Mouse (Mus musculus): ENCODE data around the gene Plod1.

GRCm38 (mm10) chr4:147868450-147869031, 68.0 kb downstream of the Plod1 start, which contains the start of the genes Miip and Fv1:
- no peak for TF ChIP-seq CTCF (IDR thresholded peaks at IDR 0.05; ENCODE audit: control insufficient read depth, insufficient read depth, insufficient replicate concordance, low read depth, low read length)
- peak; percentile 75 for TF ChIP-seq POLR2A (IDR thresholded peaks at IDR 0.05; ENCODE audit: control insufficient read depth, low read depth, low read length)

Measured in testis, adult 2 months (tissue).